In genomic region chr2:166180744-166181508, GRCm38 (mm10) we compare ENCODE assay signal across 8 mouse cellular contexts. TPM values are rescaled to one million over a fixed set of nuclear protein-coding genes. Genes with fewer than 3 reads are reported as not detected.
DNase-seq lines count a peak whose midpoint lies in the region; ATAC-seq and TF ChIP-seq lines count a peak whose summit lies in the region.

No protein-coding gene starts in this region.

- peaks cover 5% of the 10 kb centered on the region; the same call in 1 of the 2 replicates for H3K9me3 ChIP-seq in limb, embryonic 12.5 days
- no peaks in the 10 kb centered on the region for H3K9me3 ChIP-seq in midbrain, embryonic 16.5 days (replicated peaks; ENCODE audit: control insufficient read depth, low read length, poor library complexity, severe bottlenecking)

- H3K4me3 ChIP-seq in limb, embryonic 12.5 days (replicated peaks), result no peak overlapping the region
- no peak overlapping the region for H3K4me3 ChIP-seq in midbrain, embryonic 16.5 days (ENCODE audit: low read depth, low read length)

- no peak for TF ChIP-seq POLR2A in brain, embryonic 14.5 days (IDR thresholded peaks at IDR 0.05; ENCODE audit: borderline replicate concordance, extremely low read depth, insufficient read depth, insufficient read length, poor library complexity, severe bottlenecking)

- H3K4me1 ChIP-seq in limb, embryonic 12.5 days (replicated peaks), result peaks cover 72% of the 10 kb centered on the region
- peaks cover 9% of the 10 kb centered on the region for H3K4me1 ChIP-seq in midbrain, embryonic 16.5 days (ENCODE audit: control insufficient read depth, insufficient read depth, low read length)

- H3K4me2 ChIP-seq in limb, embryonic 12.5 days, result peak overlapping the region; percentile 32
- H3K4me2 ChIP-seq in midbrain, embryonic 16.5 days (ENCODE audit: low read length), result no peak overlapping the region

- H3K27ac ChIP-seq in limb, embryonic 12.5 days, result peak overlapping the region; percentile 96
- 0 out of 2 replicates have a peak overlapping the region, but pooled peaks have one; percentile 12 for H3K27ac ChIP-seq in midbrain, embryonic 16.5 days (ENCODE audit: low read length)

- TF ChIP-seq CTCF in brain, embryonic 14.5 days (IDR thresholded peaks at IDR 0.05; ENCODE audit: borderline replicate concordance, extremely low read depth, insufficient read depth, insufficient read length), result no peak

- H3K27me3 ChIP-seq in limb, embryonic 12.5 days, result no peaks in the 10 kb centered on the region
- H3K27me3 ChIP-seq in midbrain, embryonic 16.5 days (ENCODE audit: control insufficient read depth, insufficient read depth, low read depth, low read length), result no peaks in the 10 kb centered on the region; the same call in 1 of the 2 replicates

- DNase-seq in frontal cortex, postnatal 10 days (ENCODE audit: low spot score in 2 of 2), result peak; percentile 40 to 48
- no peak for DNase-seq in frontal cortex, postnatal 14 days (ENCODE audit: low spot score in 2 of 2)
- DNase-seq in brain, embryonic 14.5 days (ENCODE audit: low read depth), result peak; percentile 89
- peak; percentile 85 for DNase-seq in heart, adult 8-10 months (ENCODE audit: low spot score)
- DNase-seq in kidney, adult 18-20 months, result peak; percentile 57
- no peak for DNase-seq in thymus, postnatal 0 days (ENCODE audit: low spot score)

- WGBS in limb, embryonic 12.5 days, result 14% methylated on average over 11 of the region's 11 CpGs
- WGBS in midbrain, embryonic 16.5 days, result 19% methylated on average over 11 of the region's 11 CpGs

- H3K36me3 ChIP-seq in limb, embryonic 12.5 days, result no peaks in the 10 kb centered on the region
- no peaks in the 10 kb centered on the region for H3K36me3 ChIP-seq in midbrain, embryonic 16.5 days (ENCODE audit: control insufficient read depth, insufficient read depth, low read length)

- peak; percentile 52; the same call in 1 of the 2 replicates for ATAC-seq in limb, embryonic 12.5 days (ENCODE audit: insufficient number of reproducible peaks, insufficient read depth, low FRiP score, low TSS enrichment, low read depth)
- ATAC-seq in midbrain, embryonic 16.5 days, result 0 out of 2 replicates have a peak, but pooled peaks have one; percentile 40

- no peak overlapping the region for H3K9ac ChIP-seq in limb, embryonic 12.5 days (replicated peaks)
- no peak overlapping the region for H3K9ac ChIP-seq in midbrain, embryonic 16.5 days (ENCODE audit: low read depth, low read length)

RNA-seq across cellular contexts. Expression of gene Sulf2, which starts 25.5 kb away (rescaled TPM):
- polyA plus RNA-seq in brain, embryonic 14.5 days (2012; rRNA removed), result 99.2 and 170 TPM in 2 replicates
- 10 to 100 TPM; 35.9 to 47.8 (median 41.1) TPM for total RNA-seq in heart, adult 8-10 months (2022)
- polyA plus RNA-seq in limb, embryonic 12.5 days (2016; fragmentation: Nextera tagmentation; extraction: Ambion mirVana), result 176 and 187 TPM in 2 replicates
- 88.1 and 94.5 TPM in 2 replicates for polyA plus RNA-seq in midbrain, embryonic 16.5 days (2015; fragmentation: Nextera tagmentation; extraction: Ambion mirVana)
- 9.4 and 12.6 TPM in 2 replicates for polyA plus RNA-seq in thymus, postnatal 0 days (2015; fragmentation: Nextera tagmentation; extraction: Ambion mirVana)

Comparison
In these comparisons a context has a peak if more than half of its experiments do, and no peak if none do; other contexts are left out.
1. DNase-seq: peak in frontal cortex, postnatal 10 days (2 of 2), brain, embryonic 14.5 days (single experiment), heart, adult 8-10 months (single experiment) and kidney, adult 18-20 months (single experiment); none in frontal cortex, postnatal 14 days (0 of 2) and thymus, postnatal 0 days (single experiment).